Mouse (Mus musculus): ENCODE measurements at regions not wholly inside any gene's neighbourhood (a gene's known extent, or its start where the extent isn't known, plus 50 kb on each side); places are given as distances from the start of the nearest gene placed in this dataset.

DNA sequence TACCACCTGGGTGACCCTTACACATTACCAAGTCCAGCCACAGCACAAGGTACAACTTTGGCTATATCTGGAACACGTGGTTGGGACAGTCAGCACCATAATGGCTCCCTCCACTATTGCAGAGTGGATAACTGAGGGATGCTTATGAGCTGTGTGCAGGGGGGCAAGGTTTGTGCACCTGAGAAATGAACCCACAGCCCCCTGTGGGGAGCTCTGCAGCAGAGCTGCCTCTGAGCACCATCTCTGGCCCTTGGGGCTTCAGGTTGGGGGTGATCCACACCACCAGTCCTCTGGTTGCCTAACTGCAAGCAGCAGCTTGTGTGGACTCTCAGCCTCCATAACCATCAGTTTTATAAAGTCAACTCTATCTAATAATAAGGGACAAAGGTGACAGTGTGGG is 65.3 kb upstream of the Cnih3 start:
- no peak overlapping the region for H3K4me3 ChIP-seq
- 84% methylated on average over 1 of the region's 1 CpGs for WGBS
- H3K27me3 ChIP-seq (ENCODE audit: insufficient read depth, poor library complexity, severe bottlenecking): peaks cover 4% of the 10 kb centered on the region; the same call in 1 of the 2 replicates
- DNase-seq (ENCODE audit: low spot score): no peak
- no peaks in the 10 kb centered on the region for H3K36me3 ChIP-seq
- H3K9me3 ChIP-seq: no peaks in the 10 kb centered on the region
- peaks cover 9% of the 10 kb centered on the region for H3K4me1 ChIP-seq
- H3K27ac ChIP-seq: no peak overlapping the region

DNA sequence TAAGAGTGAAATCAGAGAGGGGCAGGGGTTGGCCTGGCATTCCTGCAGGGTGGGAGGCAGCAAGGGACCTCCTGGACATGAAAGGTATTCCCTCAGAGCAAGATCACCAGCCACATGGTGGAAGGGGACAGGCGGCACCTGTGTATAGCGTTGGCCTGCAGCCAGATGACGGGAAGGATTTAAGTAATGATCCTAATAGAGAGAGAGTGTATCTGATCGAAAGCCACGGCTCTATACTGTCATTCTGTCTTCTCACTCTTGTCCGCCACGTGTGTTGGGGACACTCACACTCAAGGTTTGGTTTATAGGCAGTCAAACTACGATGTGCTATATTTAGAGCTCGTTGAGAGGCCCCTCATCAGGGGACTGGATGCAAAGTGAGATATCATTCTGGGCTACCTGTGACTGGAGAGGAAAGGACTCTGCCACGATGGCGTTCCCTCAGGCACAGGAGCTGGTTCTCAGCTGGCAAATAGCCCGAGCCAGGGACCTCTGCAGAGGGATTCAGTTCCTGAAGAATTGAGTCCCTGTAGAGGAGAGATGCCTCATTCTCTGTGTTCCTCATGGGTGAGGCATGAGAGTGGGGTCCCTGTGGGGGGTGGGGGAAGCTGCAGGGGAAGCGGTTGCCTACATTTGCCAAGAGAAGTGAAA is 62.9 kb upstream of the Cnih3 start:
- Histone ChIP-seq H3K27ac (no peak overlapping the region), H3K27me3 (ENCODE audit: insufficient read depth, poor library complexity, severe bottlenecking) (peaks cover 4% of the 10 kb centered on the region; the same call in 1 of the 2 replicates), H3K9me3 (no peaks in the 10 kb centered on the region), H3K4me3 (no peak overlapping the region), H3K36me3 (no peaks in the 10 kb centered on the region), H3K4me1 (peaks cover 9% of the 10 kb centered on the region)
- 58% methylated on average over 13 of the region's 13 CpGs for WGBS
- DNase-seq (ENCODE audit: low spot score): peak; percentile 71

DNA sequence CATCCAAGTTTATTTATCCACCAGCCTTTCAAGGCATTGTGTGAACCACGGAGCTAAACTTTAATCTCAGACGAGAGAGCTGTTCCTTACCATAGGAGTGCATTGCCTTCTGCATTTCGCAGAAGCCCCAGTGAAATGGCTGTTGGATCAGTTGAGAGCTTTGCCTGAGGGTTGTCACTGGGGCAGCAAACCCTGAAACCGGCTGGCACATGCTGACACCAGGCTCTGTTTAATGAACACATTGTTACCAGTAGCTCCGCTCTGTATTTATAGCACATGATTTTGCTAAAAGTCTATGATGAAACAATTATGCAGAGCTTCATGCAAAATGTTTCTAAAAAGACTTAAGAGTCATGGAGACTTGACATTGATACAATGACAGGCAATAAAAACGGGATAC is 61.2 kb upstream of the Cnih3 start:
- Histone ChIP-seq H3K9me3 (no peaks in the 10 kb centered on the region), H3K4me1 (peaks cover 9% of the 10 kb centered on the region), H3K27me3 (ENCODE audit: insufficient read depth, poor library complexity, severe bottlenecking) (no peaks in the 10 kb centered on the region), H3K36me3 (no peaks in the 10 kb centered on the region), H3K27ac (no peak overlapping the region), H3K4me3 (no peak overlapping the region)
- peak; percentile 31 for DNase-seq (ENCODE audit: low spot score)
- WGBS: 65% methylated on average over 6 of the region's 6 CpGs

DNA sequence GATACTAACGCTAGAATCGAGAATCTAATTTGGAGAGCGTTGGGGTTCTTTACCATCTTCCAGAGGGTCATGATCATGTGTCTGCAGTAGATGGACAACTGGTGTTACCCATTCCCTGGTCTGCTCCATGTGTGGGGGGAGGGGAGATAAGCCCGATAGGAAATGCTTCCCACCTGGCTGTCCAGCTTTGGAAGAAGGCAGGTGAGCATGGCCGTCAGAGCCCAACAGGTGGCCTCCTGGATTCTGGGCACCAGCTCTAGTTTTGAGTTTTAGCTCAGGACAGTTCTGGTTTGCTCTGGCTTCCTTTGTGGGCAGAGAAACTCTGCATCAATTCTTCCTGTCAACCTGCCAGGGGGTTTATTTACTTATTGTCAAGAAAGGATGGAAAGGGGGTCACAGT is 60.5 kb upstream of the Cnih3 start:
- 81% methylated on average over 5 of the region's 5 CpGs for WGBS
- H3K9me3 ChIP-seq: no peaks in the 10 kb centered on the region
- H3K4me3 ChIP-seq: no peak overlapping the region
- H3K36me3 ChIP-seq: no peaks in the 10 kb centered on the region
- H3K4me1 ChIP-seq: peaks cover 9% of the 10 kb centered on the region
- peak; percentile 48 for DNase-seq (ENCODE audit: low spot score)
- no peaks in the 10 kb centered on the region for H3K27me3 ChIP-seq (ENCODE audit: insufficient read depth, poor library complexity, severe bottlenecking)
- H3K27ac ChIP-seq: no peak overlapping the region

DNA sequence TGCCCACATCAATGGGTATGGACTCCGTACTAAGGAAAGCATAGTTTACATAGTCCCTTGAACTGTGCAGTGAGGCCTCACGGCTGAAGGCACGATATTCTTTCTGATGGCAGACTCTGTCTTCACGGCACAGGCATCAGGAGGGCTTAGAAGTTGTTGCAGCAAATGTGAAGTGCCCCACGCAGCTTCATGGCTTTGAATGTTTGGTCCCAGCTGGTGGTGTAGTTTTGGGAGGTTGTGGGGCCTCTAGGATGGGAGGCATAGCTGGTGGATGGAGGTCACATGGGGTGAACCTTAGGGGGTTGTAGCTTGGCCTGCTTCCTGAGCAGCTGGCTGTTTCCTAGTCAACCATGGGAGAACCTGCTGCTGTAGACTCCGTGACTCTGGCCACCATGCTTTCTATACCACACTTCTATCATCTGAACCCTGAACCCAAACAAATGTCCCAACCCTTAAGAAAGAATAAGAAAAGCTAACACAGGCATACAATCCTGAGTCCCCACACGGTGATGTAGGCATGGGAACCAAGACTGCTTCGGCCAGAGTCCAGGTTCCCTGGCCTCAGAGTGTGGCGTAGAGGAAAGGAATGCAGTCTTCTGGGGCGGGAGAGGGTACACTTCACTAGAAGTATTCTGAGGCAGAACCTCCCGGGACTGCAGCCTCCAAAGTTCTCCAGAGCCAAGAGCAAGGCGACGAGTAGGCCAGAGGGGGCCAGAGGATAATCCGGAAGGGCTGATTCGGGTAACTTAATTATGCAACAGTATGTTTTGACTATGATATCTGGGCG is 59.2 kb upstream of the Cnih3 start:
- no peaks in the 10 kb centered on the region for H3K36me3 ChIP-seq
- peak; percentile 64 for DNase-seq (ENCODE audit: low spot score)
- peaks cover 9% of the 10 kb centered on the region for H3K4me1 ChIP-seq
- WGBS: 83% methylated on average over 16 of the region's 16 CpGs
- no peak overlapping the region for H3K27ac ChIP-seq
- no peaks in the 10 kb centered on the region for H3K27me3 ChIP-seq (ENCODE audit: insufficient read depth, poor library complexity, severe bottlenecking)
- H3K4me3 ChIP-seq: no peak overlapping the region
- no peaks in the 10 kb centered on the region for H3K9me3 ChIP-seq

DNA sequence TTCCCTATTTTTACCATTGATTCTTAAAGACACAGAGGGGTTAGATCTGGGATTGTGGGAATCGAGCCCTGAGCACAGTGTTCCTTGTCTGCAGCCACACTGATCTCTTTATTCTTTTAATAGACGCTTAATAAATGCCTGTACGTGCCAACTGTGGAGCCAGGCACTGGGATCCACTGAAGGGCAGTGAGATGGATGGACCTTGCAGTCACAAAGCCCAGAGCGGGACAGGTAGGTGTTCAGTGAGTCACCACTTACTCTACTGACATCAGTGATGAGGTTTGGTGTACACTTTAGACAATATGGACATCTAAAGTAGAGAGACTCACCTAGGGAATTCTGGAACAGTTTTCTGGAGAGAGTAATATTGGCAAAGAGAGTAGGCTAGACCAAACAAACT is 56.8 kb upstream of the Cnih3 start:
- Histone ChIP-seq H3K9me3 (no peaks in the 10 kb centered on the region), H3K4me1 (peaks cover 8% of the 10 kb centered on the region; the same call in 1 of the 2 replicates), H3K36me3 (no peaks in the 10 kb centered on the region), H3K4me3 (no peak overlapping the region), H3K27ac (no peak overlapping the region), H3K27me3 (ENCODE audit: insufficient read depth, poor library complexity, severe bottlenecking) (no peaks in the 10 kb centered on the region)
- peak; percentile 68 for DNase-seq (ENCODE audit: low spot score)
- 77% methylated on average over 4 of the region's 4 CpGs for WGBS

DNA sequence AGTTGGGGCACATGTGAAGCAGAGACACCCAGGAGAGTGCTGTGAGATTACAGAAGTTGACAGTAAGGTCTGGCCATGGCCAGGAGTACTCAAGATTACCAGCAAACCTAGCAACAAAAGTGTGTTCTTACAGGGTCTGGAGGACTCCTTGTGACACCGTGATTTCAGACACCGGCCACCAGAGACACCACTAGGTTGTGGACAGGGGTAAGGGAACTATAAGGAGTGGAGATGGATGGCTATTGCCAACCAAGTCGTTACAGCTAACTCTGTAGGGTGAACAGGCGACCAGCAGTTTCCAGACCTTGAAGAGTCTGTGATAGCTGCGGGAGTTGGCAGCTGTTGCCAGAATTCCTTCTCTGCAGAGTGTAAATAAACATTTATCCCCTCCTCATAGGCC is 54.4 kb upstream of the Cnih3 start:
- peaks cover 8% of the 10 kb centered on the region; the same call in 1 of the 2 replicates for H3K4me1 ChIP-seq
- peak; percentile 70 for DNase-seq (ENCODE audit: low spot score)
- WGBS: 69% methylated on average over 5 of the region's 5 CpGs

DNA sequence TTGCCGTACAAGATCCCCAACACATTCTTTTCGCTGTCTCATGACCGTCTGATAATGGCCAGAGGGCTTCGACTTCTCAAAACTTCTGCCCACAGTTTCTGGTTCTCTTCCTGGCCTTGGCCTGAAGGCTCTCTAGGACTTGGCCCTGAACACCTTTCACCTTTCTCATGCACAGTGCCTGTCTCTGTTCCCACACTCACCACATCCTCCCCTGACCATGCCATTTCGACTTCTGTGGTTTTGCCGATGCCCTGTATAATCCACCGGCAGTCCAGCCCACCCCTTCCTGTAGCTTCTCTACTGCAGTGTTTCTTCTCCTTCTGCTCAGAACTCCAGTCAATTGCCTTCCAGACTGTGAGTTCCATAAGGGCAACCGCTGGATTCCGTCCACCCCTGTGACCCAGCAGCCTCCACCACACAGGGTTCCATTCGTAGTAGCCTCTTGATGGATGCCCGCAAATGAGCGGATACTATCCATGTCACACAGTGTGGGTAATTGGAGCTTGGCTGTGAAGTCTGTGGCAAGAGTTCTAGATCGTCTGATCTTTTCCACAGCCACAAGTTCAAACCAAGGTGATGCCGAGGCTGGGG is 53.3 kb upstream of the Cnih3 start:
- peak; percentile 63 for DNase-seq (ENCODE audit: low spot score)
- Histone ChIP-seq H3K36me3 (no peaks in the 10 kb centered on the region), H3K27me3 (ENCODE audit: insufficient read depth, poor library complexity, severe bottlenecking) (no peaks in the 10 kb centered on the region), H3K27ac (no peak overlapping the region), H3K9me3 (no peaks in the 10 kb centered on the region), H3K4me1 (peaks cover 8% of the 10 kb centered on the region; the same call in 1 of the 2 replicates), H3K4me3 (no peak overlapping the region)
- WGBS: 87% methylated on average over 14 of the region's 14 CpGs

More for the DNA sequence above, 54.4 kb upstream of the Cnih3 start:
- H3K27me3 ChIP-seq (ENCODE audit: insufficient read depth, poor library complexity, severe bottlenecking): no peaks in the 10 kb centered on the region
- no peaks in the 10 kb centered on the region for H3K9me3 ChIP-seq
- no peaks in the 10 kb centered on the region for H3K36me3 ChIP-seq
- no peak overlapping the region for H3K27ac ChIP-seq
- H3K4me3 ChIP-seq: no peak overlapping the region

DNA sequence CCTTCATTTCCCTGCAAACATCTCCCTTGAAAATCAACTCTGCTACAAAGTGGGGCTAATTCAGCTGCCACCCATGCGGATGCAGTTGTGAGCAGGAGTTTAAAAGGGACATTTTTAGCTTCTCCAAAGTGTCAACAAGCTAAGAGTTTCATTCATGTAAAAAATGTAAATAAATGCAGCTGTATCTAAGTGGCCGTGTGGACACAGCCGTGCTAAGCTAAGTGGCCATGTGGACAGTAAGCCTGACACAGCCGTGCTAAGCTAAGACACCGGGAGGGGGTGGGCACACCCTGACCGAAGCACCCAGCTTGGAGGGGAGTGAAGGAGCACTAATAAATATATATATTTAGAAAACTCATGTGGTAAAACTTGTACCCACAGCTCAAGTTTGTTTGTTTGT is 52.6 kb upstream of the Cnih3 start:
- no peaks in the 10 kb centered on the region for H3K9me3 ChIP-seq
- peak; percentile 55 for DNase-seq (ENCODE audit: low spot score)
- H3K4me3 ChIP-seq: no peak overlapping the region
- no peaks in the 10 kb centered on the region for H3K36me3 ChIP-seq
- peaks cover 8% of the 10 kb centered on the region; the same call in 1 of the 2 replicates for H3K4me1 ChIP-seq
- H3K27ac ChIP-seq: no peak overlapping the region
- no peaks in the 10 kb centered on the region for H3K27me3 ChIP-seq (ENCODE audit: insufficient read depth, poor library complexity, severe bottlenecking)
- WGBS: 89% methylated on average over 6 of the region's 6 CpGs

DNA sequence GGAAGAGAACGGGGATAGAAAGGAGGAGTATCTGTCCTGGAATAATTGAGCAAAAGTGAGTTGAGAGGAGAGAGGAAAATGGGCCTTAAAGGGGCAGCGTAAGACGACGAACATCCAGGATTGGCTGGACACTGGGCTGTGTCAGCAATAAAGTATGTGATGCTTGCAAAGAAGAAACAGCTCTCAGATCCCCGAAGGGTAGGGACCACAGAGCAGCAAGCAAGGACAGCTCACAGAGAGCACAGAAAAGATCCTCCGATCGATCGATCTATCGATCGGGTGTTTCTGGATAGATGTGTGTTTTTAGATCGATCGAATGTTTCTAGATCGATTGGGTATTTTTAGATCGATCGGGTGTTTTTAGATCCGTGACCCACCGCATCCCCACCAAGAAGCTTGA is 50.3 kb upstream of the Cnih3 start:
- Histone ChIP-seq H3K4me1 (peaks cover 8% of the 10 kb centered on the region; the same call in 1 of the 2 replicates), H3K36me3 (no peaks in the 10 kb centered on the region), H3K27ac (no peak overlapping the region), H3K4me3 (no peak overlapping the region), H3K9me3 (no peaks in the 10 kb centered on the region), H3K27me3 (ENCODE audit: insufficient read depth, poor library complexity, severe bottlenecking) (no peaks in the 10 kb centered on the region)
- DNase-seq (ENCODE audit: low spot score): peak; percentile 59
- 90% methylated on average over 17 of the region's 17 CpGs for WGBS
